Mouse (Mus musculus) limb, embryonic 15.5 days (tissue): Measurements from ENCODE around the gene Ikzf3. TPM values are rescaled to one million over a fixed set of nuclear protein-coding genes. Genes with fewer than 3 reads are reported as not detected.

Source experiments
- ATAC-seq: fragments of 200-750 bp; cut with Nextera tagmentation; 2 replicates; pipeline ENCODE4 v1.8.0; 2017; ENCODE audit warnings: low read depth, moderate TSS enrichment; ENCODE audit not compliant: insufficient number of reproducible peaks, low FRiP score, low TSS enrichment
- H3K27ac ChIP-seq: fragments of 300-500 bp; sonication (generic); 2 replicates; pipeline ENCODE4 v1.5.1; 2015; ENCODE audit warnings: moderate library complexity, mild to moderate bottlenecking, inconsistent platforms
- H3K27me3 ChIP-seq: fragments of 300-500 bp; sonication (generic); 2 replicates; pipeline ENCODE4 v1.6.1; 2015; ENCODE audit warnings: inconsistent platforms
- H3K36me3 ChIP-seq: fragments of 300-500 bp; sonication (generic); 2 replicates; pipeline ENCODE4 v1.6.1; 2015; ENCODE audit warnings: inconsistent platforms
- H3K4me1 ChIP-seq: fragments of 300-500 bp; sonication (generic); 2 replicates; pipeline ENCODE4 v1.6.1; 2015; ENCODE audit warnings: inconsistent platforms
- H3K4me2 ChIP-seq: fragments of 300-500 bp; sonication (generic); 2 replicates; pipeline ENCODE4 v1.6.1; 2015; ENCODE audit warnings: mild to moderate bottlenecking, inconsistent platforms
- H3K4me3 ChIP-seq: fragments of 300-500 bp; sonication (generic); 2 replicates; pipeline ENCODE4 v1.5.1; 2015; ENCODE audit warnings: mild to moderate bottlenecking, inconsistent platforms
- H3K9ac ChIP-seq: fragments of 300-500 bp; sonication (generic); 2 replicates; pipeline ENCODE4 v1.6.1; 2015; ENCODE audit warnings: inconsistent platforms
- H3K9me3 ChIP-seq: fragments of 300-500 bp; sonication (generic); 2 replicates; pipeline ENCODE4 v1.6.1; 2016; ENCODE audit warnings: inconsistent platforms
- WGBS: fragments of 180-500 bp; shearing (Covaris S2); methylation state at CpG from one replicate; pipeline ENCODE4 v1.1.7; 2015; 5-methylcytosine and 5-hydroxymethylcytosine counted together
- polyA plus RNA-seq: library from polyadenylated mRNA; unstranded; fragments of >200 nt; fragmentation: Nextera tagmentation; extraction: Ambion mirVana; gene quantifications from 2 replicates; pipeline ENCODE4 v1.2.1, GENCODE M21; 2015

Ikzf3 gene
- polyA plus RNA-seq = 0.36 and 0.74 TPM in 2 replicates

DNA sequence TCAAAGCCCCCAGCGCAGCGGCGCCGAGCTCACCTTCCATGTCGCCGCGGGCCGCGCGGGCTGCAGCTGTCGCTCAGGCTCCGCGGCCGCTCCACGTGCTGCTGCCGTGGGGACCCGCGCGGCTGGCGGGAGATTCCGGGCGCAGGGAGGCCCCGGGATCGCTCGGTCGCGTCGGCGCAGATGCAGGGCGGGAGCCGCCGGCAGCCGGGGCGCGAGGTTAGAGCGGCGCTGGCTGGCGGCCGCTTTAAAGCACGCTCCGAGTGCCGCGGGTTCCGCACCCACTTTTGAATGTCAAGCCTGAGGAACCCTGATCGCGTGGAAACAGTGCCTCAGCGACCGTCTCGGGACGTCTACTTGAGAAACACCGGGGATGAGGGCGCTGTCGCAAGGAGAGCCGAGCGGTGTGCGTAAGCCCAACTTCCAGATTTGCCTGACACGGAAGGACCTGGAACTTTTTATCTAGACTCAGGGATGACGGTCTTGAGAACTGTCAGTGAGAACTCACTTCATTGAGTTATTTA, at the start of gene Ikzf3:
Gene Ikzf3 (minus strand): TSS at position 321 of the 521 bp plus-strand sequence.
- H3K27me3 ChIP-seq = peaks cover 75% of the 10 kb centered on the region
- peaks cover 13% of the 10 kb centered on the region for H3K4me1 ChIP-seq
- no peak within 1 kb of the TSS for H3K27ac ChIP-seq
- no peaks in the 10 kb centered on the region for H3K9me3 ChIP-seq
- 0 out of 2 replicates have a peak within 1 kb of the TSS, but pooled peaks have one; percentile 37 for H3K9ac ChIP-seq
- no peak for ATAC-seq
- H3K4me2 ChIP-seq = peak within 1 kb of the TSS; percentile 93
- peak within 1 kb of the TSS; percentile 47 for H3K4me3 ChIP-seq
- WGBS = 1% methylated on average over 58 of the region's 58 CpGs
- H3K36me3 ChIP-seq = no peaks in the 10 kb centered on the region

DNA sequence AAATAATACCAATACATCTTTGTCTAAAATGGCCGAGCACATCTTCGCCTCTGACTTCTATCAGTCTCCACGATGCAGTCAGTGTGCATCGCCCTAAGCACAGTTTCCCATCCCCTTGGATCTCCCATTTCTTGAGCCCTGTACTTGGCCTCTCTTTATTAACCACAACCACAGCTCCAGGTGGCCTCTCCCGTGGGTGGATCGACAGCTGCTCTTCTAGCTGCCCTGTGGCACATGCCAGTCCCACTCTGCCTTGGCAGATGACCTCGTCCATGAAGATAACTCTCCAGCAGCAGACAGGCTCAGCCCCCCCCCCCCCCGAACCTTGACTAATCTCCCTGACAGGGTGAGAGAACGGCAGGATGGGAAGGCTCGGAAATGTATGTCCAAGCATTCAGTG, 49.6 kb upstream of the Ikzf3 start:
- Histone ChIP-seq H3K27ac (no peak overlapping the region), H3K4me3 (no peak overlapping the region), H3K4me1 (0 out of 2 replicates have a peak, but pooled peaks cover 8% of the 10 kb centered on the region), H3K4me2 (no peak overlapping the region), H3K36me3 (no peaks in the 10 kb centered on the region), H3K27me3 (peaks cover 35% of the 10 kb centered on the region), H3K9ac (no peak overlapping the region), H3K9me3 (no peaks in the 10 kb centered on the region)
- ATAC-seq = no peak
- 78% methylated on average over 10 of the region's 10 CpGs for WGBS

DNA sequence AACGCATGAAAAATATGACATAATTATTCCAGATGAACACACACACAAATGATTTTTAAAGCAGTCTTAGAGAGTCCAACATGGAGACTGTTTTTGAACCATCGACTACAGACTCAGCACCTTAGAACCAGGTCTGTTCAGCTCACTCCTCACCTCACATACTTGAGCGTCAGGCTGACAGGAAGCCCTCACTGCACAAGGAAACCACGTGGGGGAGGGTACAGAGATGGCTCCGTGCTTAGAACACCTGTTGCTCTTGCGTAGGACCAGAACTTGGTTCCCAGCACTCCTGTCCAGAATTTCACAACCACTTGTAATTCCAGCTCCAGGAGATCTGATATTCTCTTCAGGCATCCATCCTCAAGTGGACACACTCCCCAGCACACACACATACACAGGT, 49.2 kb upstream of the Ikzf3 start:
- Histone ChIP-seq H3K36me3 (no peaks in the 10 kb centered on the region), H3K27ac (no peak overlapping the region), H3K9ac (no peak overlapping the region), H3K9me3 (no peaks in the 10 kb centered on the region), H3K27me3 (peaks cover 33% of the 10 kb centered on the region), H3K4me3 (no peak overlapping the region), H3K4me1 (0 out of 2 replicates have a peak, but pooled peaks cover 8% of the 10 kb centered on the region), H3K4me2 (no peak overlapping the region)
- ATAC-seq = no peak
- 70% methylated on average over 6 of the region's 6 CpGs for WGBS

DNA sequence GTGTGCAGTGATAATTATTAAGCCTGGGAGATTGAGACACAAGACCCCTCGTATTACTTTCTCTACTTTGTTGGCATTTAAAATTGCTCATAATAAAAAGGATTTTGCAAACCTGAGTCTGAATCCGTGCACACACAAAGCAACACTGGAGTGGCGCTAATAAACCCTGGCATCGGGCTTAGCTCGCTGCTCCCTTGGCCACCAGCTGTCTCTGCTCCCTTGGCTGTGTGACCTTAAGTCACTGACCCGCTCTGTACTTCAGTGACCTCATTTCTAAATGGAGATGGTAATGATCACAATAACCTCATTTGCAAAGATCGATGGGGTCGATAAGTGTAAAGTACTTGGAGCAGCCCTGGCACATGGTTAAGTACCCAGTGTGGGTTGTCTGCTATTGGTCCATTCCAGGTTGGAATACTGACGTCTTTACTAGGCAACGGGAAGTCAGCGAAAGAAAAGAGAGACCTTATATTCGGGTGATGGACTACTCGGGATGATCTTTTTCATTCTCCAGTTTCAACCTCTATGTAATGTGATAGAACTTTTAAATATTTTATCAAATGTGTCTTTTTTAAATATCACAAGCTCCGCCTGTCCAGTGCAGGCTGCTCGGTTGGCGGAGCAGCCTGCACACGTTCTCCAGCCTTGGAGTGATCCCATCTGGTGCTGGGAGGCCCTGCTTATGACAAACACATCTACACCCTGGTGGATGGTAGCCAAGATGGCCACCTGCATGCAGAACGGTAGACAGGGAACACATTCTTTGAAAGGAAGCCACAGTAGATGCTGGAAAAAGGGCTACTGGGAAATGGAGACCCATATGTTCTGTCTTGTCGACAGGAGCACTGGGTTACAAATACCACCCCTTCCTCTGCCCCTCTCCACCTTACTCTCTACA, 45.0 kb upstream of the Ikzf3 start:
- Histone ChIP-seq H3K9ac (no peak overlapping the region), H3K4me2 (no peak overlapping the region), H3K4me1 (peaks cover 19% of the 10 kb centered on the region), H3K27ac (no peak overlapping the region), H3K9me3 (no peaks in the 10 kb centered on the region), H3K27me3 (peaks cover 9% of the 10 kb centered on the region), H3K4me3 (no peak overlapping the region), H3K36me3 (no peaks in the 10 kb centered on the region)
- ATAC-seq = no peak
- WGBS = 69% methylated on average over 19 of the region's 19 CpGs

DNA sequence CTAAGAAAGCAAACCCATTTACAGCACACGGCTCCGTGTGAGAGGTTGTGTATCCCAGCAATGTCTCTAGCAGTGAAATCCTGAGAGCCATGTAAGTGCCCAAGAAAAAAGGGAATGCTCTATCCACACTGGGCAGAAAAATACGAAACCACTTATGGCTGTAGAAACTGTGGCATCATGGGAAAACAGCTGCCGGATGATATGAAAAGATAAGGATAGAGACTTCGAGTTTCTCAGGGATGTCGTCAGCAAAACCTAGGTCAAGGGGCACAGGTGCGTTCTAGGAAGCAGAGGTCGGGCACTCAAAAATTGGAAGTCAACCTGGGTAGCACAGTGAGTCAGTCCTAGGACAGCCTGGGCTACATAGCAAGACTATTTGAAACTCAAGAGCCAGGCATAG, 43.5 kb upstream of the Ikzf3 start:
- no peak for ATAC-seq
- H3K4me2 ChIP-seq = no peak overlapping the region
- no peak overlapping the region for H3K27ac ChIP-seq
- peaks cover 30% of the 10 kb centered on the region for H3K4me1 ChIP-seq
- no peaks in the 10 kb centered on the region for H3K9me3 ChIP-seq
- peaks cover 9% of the 10 kb centered on the region for H3K27me3 ChIP-seq
- H3K4me3 ChIP-seq = no peak overlapping the region
- WGBS = 84% methylated on average over 8 of the region's 8 CpGs
- H3K36me3 ChIP-seq = no peaks in the 10 kb centered on the region
- H3K9ac ChIP-seq = no peak overlapping the region

DNA sequence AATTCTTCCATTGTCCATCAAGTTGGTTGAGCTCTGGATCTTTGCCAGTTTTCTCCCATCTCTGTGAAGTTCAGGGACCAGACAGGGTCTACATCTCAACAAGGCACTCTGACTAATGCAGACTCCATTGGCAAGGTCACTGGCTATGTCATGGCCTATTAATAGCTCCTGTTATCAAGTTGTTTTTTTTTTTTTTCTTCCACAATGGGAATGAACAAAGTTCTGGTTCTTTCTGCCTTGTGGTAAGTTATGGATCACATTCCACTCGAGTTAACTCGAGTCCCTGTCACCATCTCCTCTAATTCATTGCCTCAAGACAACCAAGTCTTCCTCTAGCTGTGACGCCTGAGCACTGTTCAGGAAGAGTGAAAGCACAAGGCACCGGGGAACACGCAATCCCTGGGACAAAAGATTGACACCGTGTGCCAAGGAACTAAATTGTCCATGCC, 43.0 kb upstream of the Ikzf3 start:
- H3K4me2 ChIP-seq = no peak overlapping the region
- H3K9me3 ChIP-seq = no peaks in the 10 kb centered on the region
- H3K4me1 ChIP-seq = peaks cover 33% of the 10 kb centered on the region
- H3K9ac ChIP-seq = no peak overlapping the region
- no peak overlapping the region for H3K4me3 ChIP-seq
- ATAC-seq = no peak
- peaks cover 9% of the 10 kb centered on the region for H3K27me3 ChIP-seq
- WGBS = 51% methylated on average over 6 of the region's 6 CpGs
- H3K36me3 ChIP-seq = no peaks in the 10 kb centered on the region
- H3K27ac ChIP-seq = no peak overlapping the region

DNA sequence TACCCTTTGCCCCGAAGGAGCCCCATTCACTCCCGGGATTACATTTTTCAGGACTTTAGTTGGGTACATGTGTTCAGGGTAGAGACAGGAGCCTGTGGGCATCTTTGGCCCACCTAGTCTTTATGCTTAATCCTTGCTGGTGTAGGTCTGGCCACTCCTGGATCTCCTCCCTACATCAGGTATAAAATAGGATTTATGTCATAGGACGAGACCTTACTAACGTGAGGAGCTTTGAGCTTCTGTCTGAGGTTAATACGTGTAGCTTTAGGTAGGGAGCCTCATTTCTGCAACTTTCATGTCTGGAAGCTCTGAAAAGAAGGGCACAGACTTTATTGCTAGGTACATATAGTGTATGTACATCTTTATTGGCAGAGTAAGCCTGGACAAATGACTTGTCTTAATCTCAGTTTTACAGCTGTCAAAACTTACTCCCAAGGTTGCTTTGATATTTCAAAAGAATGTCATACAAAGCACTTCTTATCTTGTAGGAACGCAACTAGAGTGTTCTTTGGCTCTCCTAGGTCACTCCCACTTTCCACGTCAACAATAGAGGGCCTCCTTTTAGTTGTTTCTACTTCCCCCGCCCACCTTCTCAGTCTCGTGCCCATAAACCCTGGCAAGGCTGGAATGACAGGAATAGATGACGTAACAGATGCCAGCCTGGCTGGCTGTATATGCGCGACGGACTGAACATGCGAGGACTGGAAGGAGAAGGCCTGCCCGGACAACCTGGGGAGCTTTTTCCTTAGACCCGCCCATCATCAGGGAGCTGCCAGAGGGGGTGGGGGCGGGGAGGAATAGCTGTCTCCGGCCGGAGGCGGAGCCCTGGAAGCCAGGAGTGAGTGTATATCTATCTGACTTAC, 42.1 kb upstream of the Ikzf3 start:
- H3K9ac ChIP-seq = 0 out of 2 replicates have a peak overlapping the region, but pooled peaks have one; percentile 7
- peak overlapping the region; percentile 80 for H3K4me2 ChIP-seq
- 7% methylated on average over 20 of the region's 20 CpGs for WGBS
- peaks cover 9% of the 10 kb centered on the region for H3K27me3 ChIP-seq
- peaks cover 8% of the 10 kb centered on the region for H3K36me3 ChIP-seq
- H3K27ac ChIP-seq = peak overlapping the region; percentile 90
- H3K9me3 ChIP-seq = no peaks in the 10 kb centered on the region
- peaks cover 33% of the 10 kb centered on the region for H3K4me1 ChIP-seq
- peak overlapping the region; percentile 96 for H3K4me3 ChIP-seq
- ATAC-seq = peak; percentile 57

DNA sequence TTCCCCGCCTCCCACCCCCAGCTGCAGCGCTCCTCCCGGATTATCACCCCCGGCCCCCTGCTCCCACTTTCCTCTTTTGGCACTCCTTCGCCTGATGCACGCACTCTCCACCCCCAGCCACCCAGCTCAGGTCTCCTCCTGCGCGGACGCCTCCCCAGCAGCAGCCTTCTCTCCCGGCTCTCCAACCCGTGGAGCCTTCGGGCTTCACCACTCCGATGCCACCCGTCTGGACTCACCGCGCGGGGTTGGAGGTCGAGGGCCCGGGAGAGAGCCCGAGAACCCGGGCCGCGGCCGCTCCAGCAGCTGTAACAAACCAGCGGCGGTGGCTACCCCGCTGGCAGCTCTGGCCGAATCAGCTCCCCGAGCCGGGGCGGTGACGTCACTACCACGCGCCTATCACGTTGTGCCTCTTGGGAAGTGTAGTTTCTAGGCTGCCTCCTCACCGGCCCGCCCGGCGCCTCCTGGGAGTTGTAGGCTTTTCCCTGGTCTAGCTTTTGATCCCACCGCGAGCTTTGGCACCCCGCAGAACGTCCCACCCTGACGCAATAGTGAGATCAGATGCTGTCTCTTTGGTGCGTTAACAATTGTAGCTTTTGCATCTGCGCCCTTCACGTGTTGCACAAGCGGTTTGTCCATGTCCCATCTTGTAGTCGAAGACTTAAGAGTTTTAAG, 41.2 kb upstream of the Ikzf3 start, which contains the start of gene Ormdl3:
Gene Ormdl3 (minus strand): TSS at position 477 of the 672 bp plus-strand sequence.
- Histone ChIP-seq H3K36me3 (peaks cover 16% of the 10 kb centered on the region), H3K9ac (peak within 1 kb of the TSS; percentile 89), H3K27ac (peak within 1 kb of the TSS; percentile 90), H3K4me2 (peak within 1 kb of the TSS; percentile 80), H3K27me3 (peaks cover 4% of the 10 kb centered on the region), H3K4me3 (peak within 1 kb of the TSS; percentile 96), H3K4me1 (peaks cover 33% of the 10 kb centered on the region), H3K9me3 (no peaks in the 10 kb centered on the region)
- peak; percentile 91 for ATAC-seq
- WGBS = under 1% methylated on average over 49 of the region's 49 CpGs

DNA sequence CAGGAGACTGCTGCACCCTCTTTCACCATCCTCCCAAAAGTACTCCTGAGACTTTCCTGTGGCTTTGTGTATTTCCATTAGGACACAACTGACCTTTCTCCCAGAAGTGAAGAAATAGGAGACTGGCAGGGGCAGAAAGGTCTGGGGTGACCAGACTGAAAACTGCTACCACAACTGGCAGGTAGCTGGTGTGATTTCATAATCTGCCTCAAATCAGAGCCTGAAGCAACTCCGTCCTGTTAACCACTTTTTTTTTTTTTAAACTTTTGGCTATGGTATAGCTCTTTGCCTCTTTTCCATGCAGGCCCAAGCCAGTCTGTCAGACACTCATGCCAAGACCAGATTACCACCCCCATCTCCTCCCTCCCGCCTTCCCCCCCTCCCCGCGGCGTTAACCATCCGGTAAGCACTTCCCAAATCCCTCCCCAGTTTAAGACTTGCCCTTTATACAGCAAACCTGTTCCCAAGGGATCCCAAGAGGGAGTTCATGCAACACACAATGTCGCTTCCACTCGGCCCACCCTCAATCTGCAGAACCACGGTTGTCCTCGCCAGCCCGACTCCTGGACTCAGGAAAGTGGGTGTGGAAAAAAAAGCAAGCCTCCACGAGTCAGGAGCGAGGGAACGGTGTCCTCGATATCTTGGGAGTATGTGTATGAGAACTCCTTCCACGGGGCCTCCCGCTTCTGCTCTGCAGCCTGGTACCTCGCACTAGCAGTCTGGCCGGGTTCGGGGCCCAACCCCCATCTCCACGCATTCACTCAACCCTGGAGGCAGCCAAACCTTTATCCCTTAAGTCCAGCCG, 40.5 kb upstream of the Ikzf3 start:
- H3K27ac ChIP-seq = peak overlapping the region; percentile 90
- WGBS = under 1% methylated on average over 22 of the region's 22 CpGs

DNA sequence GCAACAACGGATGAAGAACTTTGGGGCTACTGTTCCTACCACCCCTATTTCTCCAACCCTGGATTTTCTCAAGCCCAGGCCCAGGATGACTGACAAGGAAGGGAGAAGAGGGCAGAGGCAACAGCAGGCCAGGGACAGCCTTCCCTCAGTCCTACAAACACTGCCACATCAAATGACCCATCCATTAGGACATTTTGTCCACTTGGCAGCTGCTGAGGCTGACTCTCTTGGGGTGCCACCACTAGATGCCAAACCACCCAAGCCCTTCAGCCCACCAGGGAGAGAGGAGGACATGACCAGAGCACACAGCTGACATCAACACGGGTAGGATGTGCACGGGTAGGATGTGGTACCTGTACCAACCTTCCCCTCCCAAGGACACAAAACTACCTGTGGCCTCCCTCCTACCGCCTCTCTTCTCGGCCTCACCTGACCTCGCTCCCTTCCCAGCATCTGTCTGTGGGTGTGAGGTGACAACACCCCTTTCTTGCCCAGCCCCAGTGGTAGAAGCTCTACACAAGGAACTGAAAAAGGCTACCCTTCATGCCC, 38.9 kb upstream of the Ikzf3 start:
- Histone ChIP-seq H3K9ac (no peak overlapping the region), H3K27me3 (no peaks in the 10 kb centered on the region), H3K4me3 (no peak overlapping the region), H3K4me2 (no peak overlapping the region), H3K36me3 (peaks cover 39% of the 10 kb centered on the region), H3K9me3 (no peaks in the 10 kb centered on the region), H3K4me1 (peaks cover 33% of the 10 kb centered on the region), H3K27ac (no peak overlapping the region)
- no peak for ATAC-seq
- WGBS = 80% methylated on average over 6 of the region's 6 CpGs

More for the DNA sequence above, 40.5 kb upstream of the Ikzf3 start:
- H3K9ac ChIP-seq = peak overlapping the region; percentile 89
- H3K9me3 ChIP-seq = no peaks in the 10 kb centered on the region
- H3K27me3 ChIP-seq = peaks cover under 1% of the 10 kb centered on the region; the same call in 1 of the 2 replicates
- H3K4me3 ChIP-seq = peak overlapping the region; percentile 96
- ATAC-seq = 0 out of 2 replicates have a peak, but pooled peaks have one; percentile 12
- H3K4me2 ChIP-seq = peak overlapping the region; percentile 80
- peaks cover 33% of the 10 kb centered on the region for H3K4me1 ChIP-seq
- H3K36me3 ChIP-seq = peaks cover 24% of the 10 kb centered on the region
